Mouse (Mus musculus) lung, embryonic 14.5 days (tissue): ENCODE results near the gene Gng5. TPM values are rescaled to one million over a fixed set of nuclear protein-coding genes. Genes with fewer than 3 reads are reported as not detected.

Source experiments
- ATAC-seq: fragments of 200-750 bp; cut with Nextera tagmentation; 2 replicates; pipeline ENCODE4 v1.8.0; 2017; ENCODE audit warnings: mild to moderate bottlenecking, moderate TSS enrichment, moderate library complexity; ENCODE audit not compliant: insufficient read depth
- DNase-seq: peaks from one replicate; pipeline ENCODE4 v3.0.0-alpha.2; 2015
- H3K27ac ChIP-seq: fragments of 300-500 bp; sonication (generic); 2 replicates; pipeline ENCODE4 v1.5.1; 2014; ENCODE audit warnings: low read depth, mild to moderate bottlenecking, moderate library complexity
- H3K27me3 ChIP-seq: fragments of 300-500 bp; sonication (generic); 2 replicates; pipeline ENCODE4 v1.6.1; 2014; ENCODE audit warnings: low read length, control low read depth; ENCODE audit not compliant: insufficient read depth
- H3K36me3 ChIP-seq: fragments of 300-500 bp; sonication (generic); 2 replicates; pipeline ENCODE4 v1.6.1; 2014; ENCODE audit warnings: control low read depth; ENCODE audit not compliant: insufficient read depth
- H3K4me1 ChIP-seq: fragments of 300-500 bp; sonication (generic); 2 replicates; pipeline ENCODE4 v1.6.1; 2014; ENCODE audit warnings: antibody characterized with exemption, control low read depth; ENCODE audit not compliant: insufficient read depth
- H3K4me2 ChIP-seq: fragments of 300-500 bp; sonication (generic); 2 replicates; pipeline ENCODE4 v1.6.1; 2014; ENCODE audit warnings: mild to moderate bottlenecking
- H3K4me3 ChIP-seq: fragments of 300-500 bp; sonication (generic); 2 replicates; pipeline ENCODE4 v1.5.1; 2014; ENCODE audit warnings: low read depth, low read length
- H3K9ac ChIP-seq: fragments of 300-500 bp; sonication (generic); 2 replicates; pipeline ENCODE4 v1.6.1; 2014
- H3K9me3 ChIP-seq: fragments of 300-500 bp; sonication (generic); 2 replicates; pipeline ENCODE4 v1.6.1; 2016; ENCODE audit warnings: low read depth, low read length, control low read depth
- CTCF ChIP-seq: IDR thresholded peaks from 2 replicates; pipeline ENCODE4 v1.5.1; 2016; ENCODE audit warnings: antibody characterized with exemption, low read depth
- WGBS: fragments of 180-500 bp; shearing (Covaris S2); extraction: QIAGEN DNeasy Blood & Tissue Kit; methylation state at CpG from one replicate; pipeline ENCODE4 v1.1.7; 2014; 5-methylcytosine and 5-hydroxymethylcytosine counted together
- polyA plus RNA-seq: library from polyadenylated mRNA; unstranded; fragments of >200 nt; fragmentation: Nextera tagmentation; extraction: Ambion mirVana; gene quantifications from 2 replicates; pipeline ENCODE4 v1.2.1, GENCODE M21; 2014

Gng5 gene
- polyA plus RNA-seq, 1 experiment from 2014 or later: 887 TPM

DNA sequence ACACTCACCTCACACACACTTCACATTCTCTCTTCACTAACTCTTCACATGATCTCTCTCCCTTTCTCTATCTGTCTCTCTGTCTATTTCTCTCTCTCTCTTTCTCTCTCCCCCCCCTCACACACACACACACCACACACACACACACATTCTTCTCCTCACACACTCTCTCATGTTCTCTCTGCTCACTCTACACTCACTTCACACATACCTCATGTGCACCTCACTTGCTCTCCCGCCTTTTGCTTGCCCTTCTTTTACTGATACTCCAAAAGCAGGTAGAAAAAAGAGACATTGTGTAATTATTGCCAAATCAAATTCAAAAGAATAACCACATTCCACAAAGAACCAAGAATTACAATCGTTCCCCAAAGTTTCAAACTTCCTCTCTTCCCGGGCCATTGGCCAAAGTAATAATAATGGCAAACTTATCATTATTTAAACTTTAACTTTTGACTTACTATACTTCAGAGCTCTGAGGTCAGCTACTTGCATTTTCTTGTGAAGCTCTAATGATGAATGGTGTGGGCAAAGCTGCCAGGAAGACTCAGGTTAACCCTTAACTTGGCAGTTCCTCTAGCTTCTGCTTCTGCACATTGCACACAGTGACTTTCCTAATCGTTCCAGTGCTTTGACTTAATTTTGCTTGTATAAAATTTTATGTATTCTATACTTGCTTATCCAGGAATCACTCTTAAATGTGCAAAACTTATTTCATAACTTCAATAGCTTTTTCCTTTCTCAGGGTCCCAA, 41.1 kb downstream of the Gng5 start:
- H3K4me2 ChIP-seq: no peak overlapping the region
- H3K4me3 ChIP-seq: no peak overlapping the region
- no peaks in the 10 kb centered on the region for H3K9me3 ChIP-seq
- no peaks in the 10 kb centered on the region for H3K27me3 ChIP-seq
- no peaks in the 10 kb centered on the region for H3K4me1 ChIP-seq
- 34% methylated on average over 4 of the region's 4 CpGs for WGBS
- no peak for TF ChIP-seq CTCF
- DNase-seq (peak; percentile 9), ATAC-seq (no peak)
- no peaks in the 10 kb centered on the region for H3K36me3 ChIP-seq
- H3K27ac ChIP-seq: no peak overlapping the region
- no peak overlapping the region for H3K9ac ChIP-seq

GRCm38 (mm10) chr3:146543632-146544031, 44.0 kb downstream of the Gng5 start:
- 18% methylated on average over 1 of the region's 1 CpGs for WGBS
- H3K36me3 ChIP-seq: no peaks in the 10 kb centered on the region
- H3K4me3 ChIP-seq: no peak overlapping the region
- no peak overlapping the region for H3K4me2 ChIP-seq
- no peaks in the 10 kb centered on the region for H3K9me3 ChIP-seq
- ATAC-seq: no peak
- TF ChIP-seq CTCF: no peak
- H3K9ac ChIP-seq: no peak overlapping the region
- H3K27me3 ChIP-seq: no peaks in the 10 kb centered on the region
- DNase-seq: no peak
- no peaks in the 10 kb centered on the region for H3K4me1 ChIP-seq
- H3K27ac ChIP-seq: no peak overlapping the region

DNA sequence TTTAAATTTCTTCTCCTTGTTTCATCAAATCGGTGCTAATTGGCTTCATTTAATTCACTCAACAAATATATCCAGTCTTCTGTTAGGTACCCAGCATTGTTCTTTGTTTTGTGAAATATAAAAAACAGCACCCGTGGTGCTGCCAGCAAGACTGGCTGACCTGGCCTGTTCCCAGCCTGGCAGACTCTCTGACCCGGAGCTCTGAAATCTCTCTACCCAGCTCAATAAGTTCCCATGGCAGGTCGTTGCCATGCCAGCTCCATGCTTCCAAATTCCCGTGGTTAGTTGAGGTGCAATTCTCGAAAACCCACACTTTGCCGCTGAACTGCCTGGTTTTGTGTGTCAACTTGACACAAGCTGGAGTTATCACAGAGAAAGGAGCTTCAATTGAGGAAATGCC, 55.2 kb downstream of the Gng5 start:
- no peak for DNase-seq
- H3K4me1 ChIP-seq: no peaks in the 10 kb centered on the region
- H3K4me2 ChIP-seq: no peak overlapping the region
- H3K9ac ChIP-seq: no peak overlapping the region
- no peaks in the 10 kb centered on the region for H3K36me3 ChIP-seq
- no peaks in the 10 kb centered on the region for H3K27me3 ChIP-seq
- H3K4me3 ChIP-seq: no peak overlapping the region
- H3K9me3 ChIP-seq: no peaks in the 10 kb centered on the region
- no peak for ATAC-seq
- TF ChIP-seq CTCF: no peak
- no peak overlapping the region for H3K27ac ChIP-seq
- WGBS: 88% methylated on average over 7 of the region's 7 CpGs

Other genes starting within 250 kb of the Gng5 start
- gene Ssx2ip, start 95.2 kb upstream of the Gng5 start, polyA plus RNA-seq: 29.3 and 30.5 TPM in 2 replicates
- gene Ctbs, start 50.0 kb upstream of the Gng5 start, polyA plus RNA-seq: 8.9 and 10.4 TPM in 2 replicates
- gene Spata1, start 54 bp upstream of the Gng5 start, polyA plus RNA-seq: 4.2 and 4.8 TPM in 2 replicates
- 55.7 and 56.1 TPM in 2 replicates for gene Rpf1, start 21.6 kb downstream of the Gng5 start, polyA plus RNA-seq
- not detected in 2 replicates for gene Uox, start 70.6 kb downstream of the Gng5 start, polyA plus RNA-seq
- gene Dnase2b, start 115.8 kb downstream of the Gng5 start, polyA plus RNA-seq: not detected in 2 replicates
- gene 4930503B20Rik, start 151.5 kb downstream of the Gng5 start, polyA plus RNA-seq: not detected in 2 replicates
- 0.66 and 1.2 TPM in 2 replicates for gene Samd13, start 185.8 kb downstream of the Gng5 start, polyA plus RNA-seq